Mouse (Mus musculus) CH12.LX (cell line): ENCODE measurements around the gene Irf4. TPM values are rescaled to one million over a fixed set of nuclear protein-coding genes. Genes with fewer than 3 reads are reported as not detected.
A peak's percentile ranks its signal among the peaks of the same experiment; 100 is the strongest.

Experiments used
- DNase-seq: peaks from one replicate; pipeline ENCODE4 v3.0.0-alpha.2; 2013; ENCODE audit errors: extremely low read depth
- H3K27ac ChIP-seq: 2 replicates; pipeline ENCODE4 v1.5.1; 2012; ENCODE audit warnings: low read depth, mild to moderate bottlenecking, control low read depth, moderate library complexity; ENCODE audit not compliant: insufficient read depth
- H3K27me3 ChIP-seq: replicated peaks from 2 replicates; pipeline ENCODE3; 2012; ENCODE audit warnings: inconsistent platforms
- H3K36me3 ChIP-seq, 2 experiments: replicated peaks in 1 of 2; 2 replicates each; pipeline versions ENCODE3 to v1.6.1; 2012; ENCODE audit warnings: inconsistent platforms in 1 of 2, low read length in 1 of 2, mild to moderate bottlenecking in 1 of 2, mixed read lengths in 1 of 2, moderate library complexity in 1 of 2; ENCODE audit not compliant: control insufficient read depth in 1 of 2, insufficient read depth in 1 of 2
- H3K4me1 ChIP-seq, 2 experiments: 2 replicates each; pipeline ENCODE4 v1.6.1; 2012; ENCODE audit warnings: inconsistent platforms in 1 of 2, moderate library complexity in 1 of 2; ENCODE audit not compliant: insufficient read depth in 2 of 2, control insufficient read depth in 1 of 2
- H3K4me2 ChIP-seq: 2 replicates; pipeline ENCODE4 v1.6.1; 2012; ENCODE audit warnings: low read depth, mild to moderate bottlenecking, control low read depth; ENCODE audit not compliant: poor library complexity, insufficient read depth, severe bottlenecking
- H3K4me3 ChIP-seq, 3 experiments: fragments of 150-350 bp in 1 of 3; sonication (generic) in 1 of 3; replicated peaks in 1 of 3; 2 replicates each; pipeline versions ENCODE3 to v1.5.1; 2011 to 2012; ENCODE audit warnings: low read depth in 2 of 3, low read length in 2 of 3, mild to moderate bottlenecking in 2 of 3, moderate library complexity in 2 of 3, control low read depth in 1 of 3, improper control_type of control experiment in 1 of 3, inconsistent platforms in 1 of 3, mixed read lengths in 1 of 3; ENCODE audit not compliant: poor library complexity in 1 of 3
- H3K79me2 ChIP-seq: replicated peaks from 2 replicates; pipeline ENCODE4 v1.6.1; 2012; ENCODE audit warnings: mild to moderate bottlenecking, moderate library complexity; ENCODE audit not compliant: control insufficient read depth, poor library complexity, insufficient read depth, severe bottlenecking; ENCODE audit errors: extremely low read depth
- H3K9ac ChIP-seq: 2 replicates; pipeline ENCODE4 v1.6.1; 2012; ENCODE audit warnings: low read depth, mild to moderate bottlenecking, control low read depth, moderate library complexity; ENCODE audit not compliant: insufficient read depth
- H3K9me3 ChIP-seq: replicated peaks from 2 replicates; pipeline ENCODE3; 2012; ENCODE audit warnings: low read length, inconsistent platforms, mixed read lengths
- BHLHE40 ChIP-seq: IDR thresholded peaks from 2 replicates; pipeline ENCODE4 v1.6.1; 2011; ENCODE audit warnings: mild to moderate bottlenecking, low read depth, low read length, improper control_type of control experiment
- CHD1 ChIP-seq: IDR thresholded peaks from 2 replicates; pipeline ENCODE4 v1.6.1; 2012; ENCODE audit warnings: low read depth, low read length, improper control_type of control experiment, inconsistent platforms
- CTCF ChIP-seq, 2 experiments: IDR thresholded peaks in 1 of 2; conservative IDR thresholded peaks in 1 of 2; 2 replicates each; pipeline ENCODE4 v1.5.1; 2011 to 2012; ENCODE audit warnings: low read depth in 2 of 2, low read length in 2 of 2, improper control_type of control experiment in 1 of 2, inconsistent platforms in 1 of 2, mild to moderate bottlenecking in 1 of 2, moderate library complexity in 1 of 2
- E2F4 ChIP-seq: IDR thresholded peaks from 2 replicates; pipeline ENCODE4 v1.6.1; 2011; ENCODE audit warnings: low read depth, low read length, improper control_type of control experiment; ENCODE audit not compliant: insufficient replicate concordance
- EP300 ChIP-seq: IDR thresholded peaks from 2 replicates; pipeline ENCODE4 v1.6.1; 2011; ENCODE audit warnings: low read length, improper control_type of control experiment
- ETS1 ChIP-seq: conservative IDR thresholded peaks from 2 replicates; pipeline ENCODE4 v1.6.1; 2012; ENCODE audit warnings: low read depth, mild to moderate bottlenecking, inconsistent platforms, low read length, improper control_type of control experiment, moderate library complexity
- IRF4 ChIP-seq: IDR thresholded peaks from 2 replicates; pipeline ENCODE4 v1.6.1; 2014; ENCODE audit warnings: low read depth, mild to moderate bottlenecking, inconsistent platforms, low read length, improper control_type of control experiment
- JUN ChIP-seq: IDR thresholded peaks from 2 replicates; pipeline ENCODE4 v1.6.1; 2011; ENCODE audit warnings: low read depth, mild to moderate bottlenecking, low read length, improper control_type of control experiment, moderate library complexity; ENCODE audit not compliant: insufficient read depth
- MAFK ChIP-seq: IDR thresholded peaks from 2 replicates; pipeline ENCODE4 v1.6.1; 2011; ENCODE audit warnings: low read length, improper control_type of control experiment; ENCODE audit not compliant: insufficient replicate concordance
- MAX ChIP-seq: IDR thresholded peaks from 2 replicates; pipeline ENCODE4 v1.6.1; 2011; ENCODE audit warnings: low read length, improper control_type of control experiment
- MAZ ChIP-seq: IDR thresholded peaks from 2 replicates; pipeline ENCODE4 v1.6.1; 2012; ENCODE audit warnings: low read depth, mild to moderate bottlenecking, inconsistent platforms, low read length, improper control_type of control experiment, moderate library complexity
- MEF2A ChIP-seq: IDR thresholded peaks from 2 replicates; pipeline ENCODE4 v1.6.1; 2014; ENCODE audit warnings: low read depth, mild to moderate bottlenecking, inconsistent platforms, low read length, improper control_type of control experiment, borderline replicate concordance
- MXI1 ChIP-seq: IDR thresholded peaks from 2 replicates; pipeline ENCODE4 v1.6.1; 2011; ENCODE audit warnings: mild to moderate bottlenecking, low read depth, low read length, improper control_type of control experiment
- NELFE ChIP-seq: IDR thresholded peaks from 2 replicates; pipeline ENCODE4 v1.6.1; 2011; ENCODE audit warnings: low read depth, low read length, improper control_type of control experiment
- PAX5 ChIP-seq: IDR thresholded peaks from 2 replicates; pipeline ENCODE4 v1.6.1; 2012; ENCODE audit warnings: low read length, inconsistent platforms, mixed read lengths
- POLR2A ChIP-seq: IDR thresholded peaks from 2 replicates; pipeline ENCODE4 v1.6.1; 2011; ENCODE audit warnings: low read depth, mild to moderate bottlenecking, improper control_type of control experiment, low read length
- POLR2AphosphoS2 ChIP-seq: IDR thresholded peaks from 2 replicates; pipeline ENCODE4 v1.6.1; 2011; ENCODE audit warnings: low read depth, low read length, improper control_type of control experiment
- RAD21 ChIP-seq: IDR thresholded peaks from 2 replicates; pipeline ENCODE4 v1.6.1; 2011; ENCODE audit warnings: low read depth, mild to moderate bottlenecking, low read length, improper control_type of control experiment, moderate library complexity
- RCOR1 ChIP-seq: conservative IDR thresholded peaks from 2 replicates; pipeline ENCODE4 v1.6.1; 2012; ENCODE audit warnings: low read depth, mild to moderate bottlenecking, inconsistent platforms, low read length, improper control_type of control experiment
- SIN3A ChIP-seq: IDR thresholded peaks from 2 replicates; pipeline ENCODE4 v1.6.1; 2012; ENCODE audit warnings: low read length, improper control_type of control experiment, inconsistent platforms
- SMC3 ChIP-seq: IDR thresholded peaks from 2 replicates; pipeline ENCODE4 v1.6.1; 2011; ENCODE audit warnings: low read depth, low read length, improper control_type of control experiment
- TBP ChIP-seq: conservative IDR thresholded peaks from 2 replicates; pipeline ENCODE4 v1.6.1; 2011; ENCODE audit warnings: low read depth, low read length, improper control_type of control experiment
- TCF12 ChIP-seq: IDR thresholded peaks from 2 replicates; pipeline ENCODE4 v1.6.1; 2014; ENCODE audit warnings: low read depth, mild to moderate bottlenecking, inconsistent platforms, low read length, improper control_type of control experiment
- UBTF ChIP-seq: IDR thresholded peaks from 2 replicates; pipeline ENCODE4 v1.6.1; 2012; ENCODE audit warnings: low read depth, mild to moderate bottlenecking, inconsistent platforms, low read length, improper control_type of control experiment, moderate library complexity
- USF1 ChIP-seq: IDR thresholded peaks from 2 replicates; pipeline ENCODE4 v1.6.1; 2014; ENCODE audit warnings: low read depth, mild to moderate bottlenecking, inconsistent platforms, low read length, improper control_type of control experiment
- USF2 ChIP-seq: conservative IDR thresholded peaks from 2 replicates; pipeline ENCODE4 v1.6.1; 2011; ENCODE audit warnings: low read depth, low read length, improper control_type of control experiment
- ZC3H11A ChIP-seq: IDR thresholded peaks from 2 replicates; pipeline ENCODE4 v1.6.1; 2012; ENCODE audit warnings: low read depth, mild to moderate bottlenecking, inconsistent platforms, low read length, improper control_type of control experiment
- ZMIZ1 ChIP-seq: IDR thresholded peaks from 2 replicates; pipeline ENCODE4 v1.6.1; 2012; ENCODE audit warnings: low read depth, mild to moderate bottlenecking, inconsistent platforms, low read length, improper control_type of control experiment
- ZNF384 ChIP-seq: IDR thresholded peaks from 2 replicates; pipeline ENCODE4 v1.6.1; 2012; ENCODE audit warnings: low read depth, low read length, improper control_type of control experiment, inconsistent platforms
- dilution Hi-C: fragments of 300-500 bp; cut with MboI; formaldehyde crosslinking; loops from 2 replicates; pipeline ENCODE4 v1.14.3; 2020; ENCODE audit warnings: low sequenced_read_pairs; ENCODE audit not compliant: extremely low pct_unique_long_range_greater_than_20kb, extremely low pct_ligation_motif_present
- in situ Hi-C: fragments of 300-500 bp; cut with MboI; formaldehyde crosslinking; loops from 3 replicates; pipeline ENCODE4 v1.14.3; 2019; ENCODE audit warnings: low sequenced_read_pairs, low pct_ligation_motif_present, low pct_unique_long_range_greater_than_20kb, mixed read lengths
- polyA plus RNA-seq: library from polyadenylated mRNA; unstranded; fragments of >175 nt; gene quantifications from 2 replicates; pipeline ENCODE4 v1.2.1, GENCODE M21; 2012; ENCODE audit warnings: low read depth; ENCODE audit not compliant: insufficient read length
- total RNA-seq, 2 experiments: library from RNA; depleted of rRNA; stranded (reverse); fragments of 300-350 nt in 1 of 2; fragments of >200 nt in 1 of 2; gene quantifications; 2 replicates each; pipeline ENCODE4 v1.2.3; 2012 to 2014

The Irf4 gene
- total and polyA plus RNA-seq, 3 experiments = 81.7 to 142 (median 115) TPM

- Histone ChIP-seq H3K4me1 (peaks cover 5 to 41% of the 10 kb centered on the region in 2 experiments; a peak in 2 of 4 replicates), H3K27ac (no peak overlapping the region), H3K36me3 (no peaks in the 10 kb centered on the region), H3K9me3 (no peaks in the 10 kb centered on the region)
- dilution Hi-C loops (no loop called here), in situ Hi-C loops (no loop called here)
- TF ChIP-seq MAFK = no peak
- no peak for TF ChIP-seq JUN
- TF ChIP-seq CTCF (conservative IDR thresholded peaks at IDR 0.05 in 1 of 2, IDR thresholded peaks at IDR 0.05 in 1 of 2; ENCODE audit: low read depth in 2 of 2, low read length in 2 of 2) = no peak
- TF ChIP-seq TCF12 = 0 out of 2 replicates have a peak, but pooled peaks have one; percentile 19
- no peak for TF ChIP-seq NELFE
- no peak for TF ChIP-seq ZC3H11A
- peak; percentile 46; the same call in 1 of the 2 replicates for TF ChIP-seq EP300
- TF ChIP-seq RAD21 = no peak
- TF ChIP-seq ZMIZ1 = no peak
- TF ChIP-seq USF2 = no peak
- TF ChIP-seq SMC3 = no peak
- no peak for TF ChIP-seq MAZ
- no peak for TF ChIP-seq MXI1
- no peak for TF ChIP-seq E2F4
- no peak for TF ChIP-seq MEF2A
- TF ChIP-seq PAX5 = no peak
- TF ChIP-seq POLR2AphosphoS2 = no peak
- TF ChIP-seq ZNF384 = peak; percentile 47; the same call in 1 of the 2 replicates
- TF ChIP-seq CHD1 = no peak
- TF ChIP-seq USF1 = no peak
- peak; percentile 50; the same call in 1 of the 2 replicates for TF ChIP-seq ETS1
- TF ChIP-seq RCOR1 = no peak
- no peak for TF ChIP-seq POLR2A
- TF ChIP-seq, all 38 proteins: peak for 4
- Histone ChIP-seq H3K79me2 (no peaks in the 10 kb centered on the region), H3K27me3 (no peaks in the 10 kb centered on the region), H3K9ac (no peak overlapping the region; the same call in 1 of the 2 replicates), H3K4me3 (no peak overlapping the region), H3K4me2 (no peak overlapping the region)
- DNase-seq = peak; percentile 62
Measured at GRCm38 (mm10) chr13:30792308-30792707, 43.3 kb downstream of the Irf4 start.

- in situ Hi-C loops = no loop called here
- dilution Hi-C loops = no loop called here
- TF ChIP-seq IRF4 (no peak), MAZ (no peak), PAX5 (no peak), POLR2A (no peak), CHD1 (no peak), TCF12 (no peak), MAX (no peak), SIN3A (no peak), CTCF (conservative IDR thresholded peaks at IDR 0.05 in 1 of 2, IDR thresholded peaks at IDR 0.05 in 1 of 2; ENCODE audit: low read depth in 2 of 2, low read length in 2 of 2) (no peak), TBP (no peak), ZC3H11A (no peak), BHLHE40 (no peak), UBTF (no peak)
Measured at GRCm38 (mm10) chr13:30792741-30793140, 43.7 kb downstream of the Irf4 start.

More at GRCm38 (mm10) chr13:30792741-30793140, 43.7 kb downstream of the Irf4 start:
- Histone ChIP-seq H3K27me3 (no peaks in the 10 kb centered on the region), H3K4me1 (peaks cover 5 to 37% of the 10 kb centered on the region in 2 experiments; a peak in 2 of 4 replicates), H3K27ac (no peak overlapping the region), H3K9me3 (no peaks in the 10 kb centered on the region), H3K9ac (no peak overlapping the region; the same call in 1 of the 2 replicates), H3K79me2 (no peaks in the 10 kb centered on the region), H3K36me3 (no peaks in the 10 kb centered on the region), H3K4me3 (no peak overlapping the region), H3K4me2 (no peak overlapping the region)
- DNase-seq = no peak
